ENCODE assay signal across 8 mouse cellular contexts in genomic region chr6:88725590-88725989, GRCm38 (mm10). TPM values are rescaled to one million over a fixed set of nuclear protein-coding genes. Genes with fewer than 3 reads are reported as not detected.
A peak's percentile ranks its signal among the peaks of the same experiment; 100 is the strongest.
DNase-seq lines count a peak whose midpoint lies in the region; ATAC-seq lines count a peak whose summit lies in the region.

No protein-coding gene starts in this region.

- H3K9me3 ChIP-seq in forebrain, embryonic 13.5 days (replicated peaks), result no peaks in the 10 kb centered on the region
- H3K9me3 ChIP-seq in forebrain, embryonic 12.5 days, result no peaks in the 10 kb centered on the region
- no peaks in the 10 kb centered on the region for H3K9me3 ChIP-seq in limb, embryonic 12.5 days

- DNase-seq in retina, embryonic 14.5 days (ENCODE audit: low spot score), result peak; percentile 51
- no peak for DNase-seq in retina, postnatal 1 day
- peak; percentile 20 for DNase-seq in splenic B cell, adult 2 months (ENCODE audit: low read depth, low spot score)
- DNase-seq in natural killer cell, adult 2 months (ENCODE audit: low spot score in 2 of 2), result no peak
- DNase-seq in adrenal gland, postnatal 14 days, result no peak

- peak overlapping the region; percentile 29 for H3K4me2 ChIP-seq in forebrain, embryonic 13.5 days
- no peak overlapping the region for H3K4me2 ChIP-seq in forebrain, embryonic 12.5 days
- 0 out of 2 replicates have a peak overlapping the region, but pooled peaks have one; percentile 94 for H3K4me2 ChIP-seq in limb, embryonic 12.5 days

- peaks cover 14% of the 10 kb centered on the region for H3K4me1 ChIP-seq in forebrain, embryonic 13.5 days
- H3K4me1 ChIP-seq in forebrain, embryonic 12.5 days, result peaks cover 7% of the 10 kb centered on the region
- peaks cover 8% of the 10 kb centered on the region; the same call in 1 of the 2 replicates for H3K4me1 ChIP-seq in limb, embryonic 12.5 days (replicated peaks)

- H3K36me3 ChIP-seq in forebrain, embryonic 13.5 days (ENCODE audit: poor library complexity, severe bottlenecking), result no peaks in the 10 kb centered on the region
- H3K36me3 ChIP-seq in forebrain, embryonic 12.5 days (replicated peaks), result no peaks in the 10 kb centered on the region
- H3K36me3 ChIP-seq in limb, embryonic 12.5 days, result no peaks in the 10 kb centered on the region
- H3K36me3 ChIP-seq in splenic B cell, adult 2 months (ENCODE audit: control insufficient read depth, insufficient read depth, low read length, poor library complexity, severe bottlenecking), result no peaks in the 10 kb centered on the region

- peaks cover 35% of the 10 kb centered on the region for H3K27me3 ChIP-seq in forebrain, embryonic 13.5 days
- H3K27me3 ChIP-seq in forebrain, embryonic 12.5 days, result peaks cover 49% of the 10 kb centered on the region
- peaks cover 57% of the 10 kb centered on the region for H3K27me3 ChIP-seq in limb, embryonic 12.5 days
- no peaks in the 10 kb centered on the region for H3K27me3 ChIP-seq in splenic B cell, adult 2 months (ENCODE audit: control insufficient read depth, insufficient read depth, low read length, poor library complexity, severe bottlenecking)

- H3K9ac ChIP-seq in forebrain, embryonic 13.5 days, result no peak overlapping the region
- no peak overlapping the region for H3K9ac ChIP-seq in forebrain, embryonic 12.5 days
- H3K9ac ChIP-seq in limb, embryonic 12.5 days (replicated peaks), result no peak overlapping the region

- no peak overlapping the region for H3K27ac ChIP-seq in forebrain, embryonic 13.5 days
- H3K27ac ChIP-seq in forebrain, embryonic 12.5 days, result no peak overlapping the region
- H3K27ac ChIP-seq in limb, embryonic 12.5 days, result no peak overlapping the region

- 67% methylated on average over 7 of the region's 7 CpGs for WGBS in forebrain, embryonic 13.5 days
- 59% methylated on average over 7 of the region's 7 CpGs for WGBS in forebrain, embryonic 12.5 days
- WGBS in limb, embryonic 12.5 days, result 56% methylated on average over 7 of the region's 7 CpGs

- ATAC-seq in forebrain, embryonic 13.5 days, result no peak
- no peak for ATAC-seq in forebrain, embryonic 12.5 days (ENCODE audit: low FRiP score)
- no peak for ATAC-seq in limb, embryonic 12.5 days (ENCODE audit: insufficient number of reproducible peaks, insufficient read depth, low FRiP score, low TSS enrichment, low read depth)

- no peak overlapping the region for H3K4me3 ChIP-seq in forebrain, embryonic 13.5 days
- H3K4me3 ChIP-seq in forebrain, embryonic 12.5 days (replicated peaks), result no peak overlapping the region
- no peak overlapping the region for H3K4me3 ChIP-seq in limb, embryonic 12.5 days (replicated peaks)

RNA-seq across cellular contexts. Expression of gene Mgll, which starts 1.4 kb away (rescaled TPM):
- polyA plus RNA-seq in forebrain, embryonic 13.5 days (2015; fragmentation: Nextera tagmentation; extraction: Ambion mirVana), result 9.0 and 11.2 TPM in 2 replicates
- 3.5 and 5.5 TPM in 2 replicates for polyA plus RNA-seq in forebrain, embryonic 12.5 days (2016; fragmentation: Nextera tagmentation; extraction: Ambion mirVana)
- polyA plus RNA-seq in limb, embryonic 12.5 days (2016; fragmentation: Nextera tagmentation; extraction: Ambion mirVana), result 8.0 and 9.4 TPM in 2 replicates
- total RNA-seq in adrenal gland, postnatal 14 days (2021), result 232 and 279 TPM in 2 replicates

Comparison
In these comparisons a context has a peak if more than half of its experiments do, and no peak if none do; other contexts are left out.
1. DNase-seq: peak in retina, embryonic 14.5 days (single experiment) and splenic B cell, adult 2 months (single experiment); none in retina, postnatal 1 day (single experiment), natural killer cell, adult 2 months (0 of 2) and adrenal gland, postnatal 14 days (single experiment).